Mouse (Mus musculus): ENCODE measurements around the gene Abcc4.

The Abcc4 gene

DNA sequence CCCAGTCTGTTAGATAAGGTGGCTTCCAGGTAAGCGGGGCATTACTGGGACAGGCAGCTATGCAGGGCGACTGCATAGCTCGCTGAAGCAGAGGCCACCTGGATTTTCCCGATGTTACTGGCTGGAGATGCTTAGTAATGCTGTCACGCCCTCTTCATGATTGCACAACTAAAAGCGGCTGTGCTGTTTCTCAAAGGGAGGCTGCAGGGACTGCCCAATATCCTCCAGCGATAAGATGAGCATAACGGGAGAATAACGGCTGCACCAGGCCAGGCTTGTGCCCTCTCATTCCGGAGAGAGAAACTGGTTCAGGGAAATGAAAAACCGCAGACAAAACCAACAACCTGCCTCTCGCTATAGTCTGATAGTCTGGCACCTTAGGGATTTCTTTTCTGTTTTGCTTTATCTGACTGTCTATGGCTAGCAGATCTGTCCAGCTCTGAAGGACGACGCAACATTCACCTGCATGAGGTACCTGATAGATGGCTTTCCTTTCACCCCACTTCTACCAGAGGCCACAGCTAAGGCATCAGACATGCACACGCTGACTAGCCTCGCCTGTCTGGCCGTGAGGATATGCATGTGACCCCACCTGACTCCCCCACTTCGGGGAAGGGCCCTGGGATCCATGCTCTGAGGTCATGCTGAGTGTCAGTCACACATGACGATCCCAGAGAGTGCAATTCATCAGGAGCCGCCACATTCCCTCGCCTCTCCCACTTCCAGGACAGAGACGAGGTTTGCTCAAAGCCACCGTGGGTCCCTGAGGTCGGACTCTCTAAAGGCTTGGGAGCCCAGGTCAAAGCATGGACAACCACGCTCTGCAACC lies 67.4 kb downstream of the Abcc4 start:
- CTCF ChIA-PET = no interaction called here

DNA sequence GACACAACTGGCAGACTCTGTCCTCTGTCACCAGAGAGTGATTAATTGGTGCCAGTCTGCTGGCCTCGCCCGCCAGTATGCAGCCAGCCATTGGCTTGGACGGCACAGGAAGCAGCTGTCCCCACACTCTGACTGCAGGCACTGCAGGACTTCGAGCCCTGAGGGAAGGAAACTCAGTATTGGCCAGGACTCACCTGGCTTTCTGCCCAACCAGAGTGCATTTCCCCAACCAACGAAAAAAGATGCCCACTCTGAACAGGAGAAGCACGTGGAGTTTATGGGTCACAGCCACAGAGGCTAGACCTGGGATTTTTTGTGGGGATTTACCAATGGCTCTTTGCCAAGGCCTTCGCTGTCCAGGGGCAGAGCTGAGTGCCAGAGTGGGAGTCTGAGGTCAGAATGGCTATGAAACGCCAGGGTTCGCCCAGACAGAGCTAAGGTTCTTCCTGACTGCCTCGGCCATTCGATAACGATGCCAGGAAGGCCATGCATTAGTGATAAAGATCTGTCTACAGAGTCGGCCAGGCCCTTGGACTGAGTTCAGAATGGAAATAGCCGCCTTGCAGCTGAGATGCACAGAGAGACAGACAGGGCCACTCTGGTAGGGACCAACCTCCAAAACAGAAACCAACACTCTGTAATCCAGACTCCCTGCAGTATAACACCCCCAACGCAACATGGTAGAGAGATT lies 70.4 kb downstream of the Abcc4 start:
- CTCF ChIA-PET = no interaction called here

DNA sequence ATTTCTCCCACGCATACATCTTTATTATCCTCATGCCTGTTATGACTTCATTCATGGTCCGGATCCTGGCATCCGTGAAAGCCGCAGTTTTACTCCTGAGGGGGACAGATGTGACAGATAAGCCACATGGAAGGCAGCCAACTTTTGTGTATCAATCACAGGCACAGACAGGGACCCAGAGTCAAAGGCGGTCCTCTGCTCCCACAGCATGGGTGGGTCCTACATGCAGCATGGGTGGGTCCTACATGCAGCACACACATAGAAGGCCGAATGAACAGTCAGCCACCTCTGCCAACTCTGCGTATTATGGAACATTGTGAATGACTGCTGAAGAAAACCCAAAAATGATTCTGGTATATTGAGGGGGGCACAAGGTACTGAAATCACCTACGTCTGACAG lies 76.4 kb downstream of the Abcc4 start:
- CTCF ChIA-PET = no interaction called here

DNA sequence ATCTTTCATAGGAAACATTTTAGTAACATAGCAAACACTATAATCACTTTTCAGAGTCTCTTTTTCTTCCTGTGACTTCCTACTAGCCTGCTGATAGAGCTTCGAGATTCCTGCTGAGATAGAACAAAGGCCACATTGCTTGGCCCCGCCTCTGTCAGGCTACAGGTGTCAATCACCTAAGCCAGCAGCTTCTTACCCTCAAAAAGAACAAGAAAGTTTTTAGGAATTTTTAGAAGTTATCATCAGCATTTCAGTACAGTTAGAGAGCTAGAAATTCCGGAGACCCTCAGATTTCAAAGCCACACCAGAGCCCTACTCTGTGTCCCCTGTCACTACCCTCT lies 84.6 kb downstream of the Abcc4 start:
- CTCF ChIA-PET = no interaction called here

DNA sequence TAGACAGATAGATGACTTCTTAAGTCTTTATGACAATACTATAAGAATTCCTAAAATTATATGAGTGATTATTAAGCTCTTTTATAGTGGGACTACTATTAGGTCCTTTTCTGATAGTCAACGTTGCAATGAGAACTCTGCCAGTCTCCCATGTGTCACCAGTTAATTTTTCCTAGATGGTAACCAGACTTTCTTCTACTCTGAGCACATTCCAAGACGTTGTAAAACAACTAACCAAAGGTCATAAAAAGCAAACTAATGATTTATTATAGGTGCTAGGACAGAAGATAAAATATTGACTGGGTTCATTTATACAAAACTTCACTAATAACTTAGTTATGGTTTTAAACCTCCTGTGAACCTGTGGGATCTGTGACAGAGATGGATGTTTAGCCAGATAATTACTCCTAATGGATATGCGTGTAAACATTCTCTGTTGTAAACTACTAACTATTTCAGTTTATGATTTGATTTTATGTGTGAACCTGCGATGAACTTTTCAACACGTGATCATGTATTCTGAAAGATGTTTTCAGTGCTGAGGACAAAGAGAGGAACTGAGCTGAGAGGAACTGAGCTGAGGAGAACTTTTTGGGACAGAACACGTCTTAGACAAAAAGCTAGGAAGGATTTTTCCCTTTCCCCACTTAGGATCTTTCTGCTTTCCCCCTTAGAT lies 85.1 kb downstream of the Abcc4 start:
- CTCF ChIA-PET = interaction anchor here (0.6 kb wide), 1 partner anchor 32 kb away, joined by 13 read pairs; no protein-coding TSS in a partner anchor

DNA sequence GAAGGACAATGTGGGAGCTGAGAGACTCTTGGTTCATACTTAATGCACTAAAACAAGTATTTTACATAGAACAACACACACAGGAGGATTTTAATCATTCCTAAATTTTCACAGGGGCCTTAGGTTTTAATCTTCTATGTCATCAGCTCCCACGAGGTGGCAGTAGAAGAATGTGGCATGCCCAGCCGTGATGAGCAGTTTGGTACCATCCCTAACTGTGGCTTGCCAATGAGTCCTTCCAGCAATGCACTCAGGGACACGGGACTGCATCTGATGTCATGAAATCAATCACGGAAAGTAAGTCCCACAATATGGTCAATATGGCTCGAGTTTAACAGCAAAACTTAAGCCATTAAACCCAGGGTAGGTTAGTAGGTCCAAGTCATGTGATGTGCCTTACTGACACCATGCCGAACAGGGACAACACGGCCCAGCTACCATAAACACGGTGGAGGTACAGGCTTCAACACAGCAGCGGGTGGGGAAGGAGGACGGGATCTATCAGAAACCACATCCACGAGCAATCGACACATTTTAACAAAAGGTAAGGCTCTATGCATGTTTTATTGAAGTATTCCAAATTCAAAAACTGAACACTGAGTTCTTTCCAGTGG lies 89.2 kb downstream of the Abcc4 start:
- CTCF ChIA-PET = interaction anchor here (1.3 kb wide), 1 partner anchor 151 kb away, joined by 4 read pairs; no protein-coding TSS in a partner anchor

DNA sequence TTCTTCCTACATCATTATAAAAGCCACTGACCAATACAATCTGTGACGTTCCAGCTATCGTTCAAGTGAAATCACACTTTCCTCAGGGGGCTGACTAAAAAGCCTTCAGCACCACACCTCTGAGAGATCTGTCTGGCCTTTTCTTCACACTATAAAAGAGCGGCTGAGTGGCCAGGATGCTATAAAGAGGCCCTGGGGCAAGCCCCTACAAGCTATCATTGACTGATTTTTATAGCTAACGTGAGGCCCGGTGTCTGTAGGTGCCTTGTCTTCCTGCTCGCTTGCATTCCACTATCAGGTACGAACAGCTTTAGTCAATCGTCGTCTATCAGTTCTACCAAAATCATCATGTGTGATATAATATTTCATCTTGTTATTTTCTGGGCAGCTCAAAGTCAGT lies 92.3 kb downstream of the Abcc4 start:
- CTCF ChIA-PET = no interaction called here

DNA sequence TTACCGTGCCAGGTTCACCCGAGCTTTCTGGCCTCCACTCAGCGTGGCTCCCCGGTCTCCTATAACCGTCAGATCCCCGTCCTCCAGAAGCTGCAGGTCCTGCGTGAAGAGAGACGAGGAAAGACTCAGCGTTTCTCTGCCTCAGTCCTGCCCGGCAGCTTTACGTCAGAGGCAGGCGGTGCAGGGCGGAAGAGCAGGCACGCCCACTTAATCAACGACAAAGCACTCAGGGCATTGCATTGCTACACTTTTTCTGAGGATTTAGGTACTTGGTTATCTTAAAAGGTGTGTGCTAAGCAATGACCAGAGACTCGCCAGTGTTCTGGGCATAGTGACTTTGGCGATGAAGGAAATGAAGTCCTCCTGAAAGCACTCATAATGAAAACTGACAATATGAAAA lies 94.3 kb downstream of the Abcc4 start:
- CTCF ChIA-PET = no interaction called here

DNA sequence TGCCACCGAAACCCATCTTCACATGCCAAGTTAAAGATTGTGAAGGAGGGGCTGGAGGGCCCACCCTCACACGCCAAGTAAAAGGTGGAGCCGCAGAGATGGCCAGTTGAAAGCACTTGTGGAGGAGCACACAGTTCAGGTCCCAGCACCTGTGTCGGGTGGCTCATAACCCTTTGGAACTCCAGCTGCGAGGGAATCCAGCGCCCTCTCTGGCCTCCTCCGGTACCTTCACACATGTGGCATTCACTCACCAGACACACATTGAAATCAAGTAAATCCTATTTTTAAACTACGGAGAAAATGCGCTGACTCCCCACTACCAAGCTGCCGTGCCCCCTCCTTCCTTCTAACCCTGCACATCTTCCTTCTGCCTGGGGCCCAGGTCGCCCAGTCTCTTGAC lies 95.2 kb downstream of the Abcc4 start:
- CTCF ChIA-PET = no interaction called here

DNA sequence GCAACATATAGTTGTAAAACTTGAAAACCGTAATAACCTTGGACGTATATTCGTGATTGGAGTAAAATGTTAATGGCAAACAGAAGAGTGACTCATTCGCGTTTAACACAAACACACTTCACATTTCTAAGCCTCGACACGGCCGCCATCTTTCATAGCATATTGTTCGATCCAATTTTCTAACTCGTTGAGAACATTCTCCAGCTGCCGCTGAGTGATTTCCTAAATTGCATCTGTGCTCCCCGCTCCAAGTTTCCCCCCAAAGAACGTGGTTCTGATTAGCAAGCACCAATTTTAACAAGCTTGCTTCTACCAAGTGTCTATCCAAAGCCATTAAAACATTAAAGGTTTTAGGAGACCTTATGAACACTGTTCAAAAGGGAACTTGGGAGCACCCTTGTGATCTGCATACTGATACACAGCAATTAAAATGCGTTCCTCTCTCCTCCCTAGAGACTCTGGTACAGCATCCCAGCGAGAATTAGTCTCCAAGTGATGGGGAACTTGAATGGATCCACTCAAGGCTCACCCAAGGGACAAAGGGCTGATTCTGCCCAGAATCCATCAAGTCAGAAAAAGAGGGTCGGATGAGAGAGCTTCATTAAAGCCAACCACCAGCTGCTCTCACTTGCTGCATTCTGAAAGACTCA lies 97.1 kb downstream of the Abcc4 start:
- CTCF ChIA-PET = no interaction called here

DNA sequence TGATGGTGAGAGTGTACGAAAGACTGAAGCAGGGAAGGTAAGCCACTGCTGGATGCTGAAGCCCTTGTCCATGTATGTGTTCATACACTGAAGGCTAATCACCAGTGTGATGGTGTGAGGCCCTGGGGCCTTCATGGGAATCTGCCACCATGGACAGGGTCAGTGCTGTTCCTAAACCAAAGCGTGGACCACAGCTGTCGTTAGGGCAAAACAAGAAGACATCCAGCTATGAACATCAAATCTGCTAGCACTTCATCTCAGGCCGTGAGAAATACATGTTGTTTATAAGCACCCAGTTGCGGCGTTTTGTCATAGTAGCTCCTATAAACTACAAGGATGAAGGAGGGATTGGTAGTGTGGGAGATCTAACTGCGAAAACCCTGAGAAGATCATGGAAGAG lies 97.7 kb downstream of the Abcc4 start:
- CTCF ChIA-PET = no interaction called here

DNA sequence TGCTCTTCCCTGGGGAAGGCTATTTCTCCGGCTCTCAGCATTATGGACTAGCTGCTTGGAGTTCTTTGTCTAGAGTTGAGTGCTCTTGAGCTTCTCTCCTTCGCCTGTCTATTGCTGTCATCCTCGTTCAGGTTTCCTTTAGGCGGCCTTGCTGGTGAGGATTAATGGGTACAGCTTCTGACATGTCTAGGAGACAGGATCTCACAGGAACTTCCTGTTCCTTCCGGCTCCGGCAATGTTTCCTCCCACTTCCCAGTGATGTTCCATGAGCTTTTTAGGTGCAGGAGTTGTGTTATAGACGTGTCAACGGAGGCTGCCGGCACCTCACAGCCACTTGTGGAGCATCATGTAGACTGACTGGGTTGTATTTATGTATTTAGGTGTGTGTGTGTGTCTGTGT lies 99.5 kb downstream of the Abcc4 start:
- CTCF ChIA-PET = no interaction called here

DNA sequence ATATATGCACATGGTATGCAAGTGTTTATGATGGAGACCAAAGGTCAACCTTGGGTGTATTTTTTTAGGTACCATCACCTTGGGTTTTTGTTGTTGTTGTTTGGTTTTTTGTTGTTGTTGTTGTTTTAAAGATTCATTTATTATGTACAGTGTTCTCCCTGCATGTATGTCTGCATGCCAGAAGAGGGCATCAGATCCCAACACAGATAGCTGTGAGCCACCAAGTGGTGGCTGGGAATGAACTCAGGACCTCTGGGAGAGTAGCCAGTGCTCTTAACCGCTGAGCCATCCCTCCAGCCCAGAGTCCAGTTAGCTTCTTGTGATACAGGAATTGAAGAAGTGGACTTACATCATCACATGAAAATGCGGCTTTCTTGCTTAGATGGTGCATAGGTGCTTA lies 101.1 kb downstream of the Abcc4 start:
- CTCF ChIA-PET = no interaction called here

DNA sequence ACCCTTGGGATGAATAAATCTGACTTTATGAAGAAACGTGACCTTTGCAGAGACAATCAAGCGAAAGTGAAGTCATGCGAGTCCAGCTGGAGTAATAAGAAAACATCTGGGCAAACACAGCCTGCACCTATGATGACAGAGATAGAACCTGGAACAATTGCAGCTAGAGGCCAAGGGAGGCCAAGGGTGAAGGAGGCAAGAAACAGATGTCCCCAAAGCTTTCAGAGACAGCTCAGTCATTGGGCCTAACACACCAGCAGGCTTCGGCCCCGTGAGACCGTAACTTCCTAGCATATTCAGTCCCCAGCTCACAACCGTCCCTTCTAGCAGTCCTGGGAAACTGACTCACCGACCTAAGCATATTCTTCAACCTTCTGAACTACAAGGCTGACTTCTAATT lies 104.0 kb downstream of the Abcc4 start:
- CTCF ChIA-PET = no interaction called here

DNA sequence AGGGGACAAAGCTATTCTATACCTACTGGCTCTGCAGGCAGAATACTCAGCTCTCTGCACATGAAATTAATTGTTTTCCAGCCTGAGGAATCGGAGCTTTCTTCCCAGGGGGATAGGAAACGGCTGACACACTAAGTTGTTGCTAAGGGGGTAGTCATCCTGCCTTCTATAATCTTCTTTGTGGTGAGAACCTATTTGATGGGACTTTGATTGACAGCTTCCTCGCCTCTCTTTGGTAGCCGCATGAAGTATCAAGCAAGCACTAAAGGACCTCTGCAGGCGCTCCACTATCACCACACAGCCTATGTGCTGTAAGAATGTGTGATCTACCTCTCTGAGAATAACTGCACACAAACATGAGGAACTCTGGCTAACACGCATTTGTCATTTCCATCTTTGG lies 105.3 kb downstream of the Abcc4 start:
- CTCF ChIA-PET = no interaction called here

DNA sequence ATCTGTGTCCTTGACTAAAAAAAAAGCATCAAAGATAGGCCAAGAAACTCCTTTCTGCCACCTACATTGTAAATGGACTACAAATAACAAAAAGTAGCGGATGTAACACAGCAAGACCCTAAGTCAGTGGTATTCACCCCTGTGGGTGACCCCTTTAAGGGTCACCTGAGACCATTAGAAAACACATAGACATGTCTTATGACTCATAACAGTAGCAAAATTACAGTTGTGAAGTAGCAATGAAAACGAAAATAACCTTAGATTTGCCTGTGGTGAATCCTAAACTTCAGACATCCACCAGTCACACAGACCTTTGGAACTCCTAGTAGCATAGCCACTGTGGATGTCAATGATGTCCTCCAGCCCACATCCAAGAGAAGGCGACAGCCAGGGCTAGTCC lies 107.3 kb downstream of the Abcc4 start:
- CTCF ChIA-PET = no interaction called here

DNA sequence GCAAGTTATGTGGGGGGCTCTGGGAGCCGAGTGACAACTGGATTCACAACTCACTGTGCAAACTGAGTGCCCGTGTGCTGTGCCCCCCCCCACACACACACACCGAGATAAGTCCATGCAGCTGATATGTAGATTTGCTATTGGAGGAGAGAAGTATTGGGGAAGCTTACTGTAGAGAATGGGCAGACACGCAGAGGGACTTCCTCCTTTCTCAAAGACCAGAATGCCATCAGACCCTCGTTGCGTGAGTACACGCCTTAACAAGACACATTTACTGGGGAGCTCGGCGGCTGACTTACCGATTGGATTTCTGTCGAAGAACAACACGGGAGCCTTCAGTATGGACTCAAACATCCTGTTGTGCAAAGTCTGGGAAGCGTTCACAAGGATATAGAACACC lies 111.6 kb downstream of the Abcc4 start:
- CTCF ChIA-PET = no interaction called here

DNA sequence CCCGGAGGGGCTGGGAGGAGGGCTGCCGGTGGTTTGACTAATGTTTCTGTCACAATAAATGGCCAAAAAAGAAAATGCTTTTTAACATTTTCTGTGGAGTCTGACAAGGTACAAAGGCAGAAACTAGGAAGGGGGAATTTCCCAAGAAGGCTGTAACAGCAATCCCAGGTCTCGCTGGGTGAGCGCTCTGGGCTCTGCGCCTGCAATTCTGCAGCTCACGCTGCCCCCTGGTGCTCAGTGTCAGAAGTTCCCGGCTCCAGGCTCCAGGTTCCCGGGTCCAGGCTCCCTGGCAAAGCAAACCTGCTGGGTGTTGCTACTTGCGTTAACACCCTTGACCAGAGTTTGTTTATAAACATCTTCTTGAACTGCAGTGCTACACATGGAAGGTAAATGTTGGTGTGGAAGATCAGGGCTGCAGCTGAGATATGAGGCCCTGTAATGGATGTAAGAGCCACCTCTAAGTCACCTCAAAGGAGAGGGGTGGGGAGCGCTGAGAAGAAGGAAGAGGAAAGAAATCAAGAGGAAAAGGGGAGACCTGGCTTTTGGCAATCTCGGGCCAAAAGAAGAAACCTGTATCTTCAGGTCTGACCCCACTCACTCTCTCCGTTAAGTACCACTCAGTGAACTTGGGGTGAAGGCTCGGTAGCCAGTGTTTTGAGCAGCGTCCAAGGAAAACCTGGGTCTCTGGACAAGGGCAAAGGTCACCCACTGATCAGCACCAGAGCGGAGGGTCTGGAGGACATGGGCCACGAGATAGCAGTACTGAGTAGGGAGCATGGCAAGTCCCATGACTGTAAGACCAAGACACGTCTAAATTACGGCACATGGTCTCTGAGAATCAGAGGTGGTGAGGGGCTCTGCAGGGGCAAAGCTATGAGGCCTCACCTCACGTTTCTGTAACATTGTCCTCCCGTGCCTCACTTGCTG lies 114.3 kb downstream of the Abcc4 start:
- CTCF ChIA-PET = no interaction called here

DNA sequence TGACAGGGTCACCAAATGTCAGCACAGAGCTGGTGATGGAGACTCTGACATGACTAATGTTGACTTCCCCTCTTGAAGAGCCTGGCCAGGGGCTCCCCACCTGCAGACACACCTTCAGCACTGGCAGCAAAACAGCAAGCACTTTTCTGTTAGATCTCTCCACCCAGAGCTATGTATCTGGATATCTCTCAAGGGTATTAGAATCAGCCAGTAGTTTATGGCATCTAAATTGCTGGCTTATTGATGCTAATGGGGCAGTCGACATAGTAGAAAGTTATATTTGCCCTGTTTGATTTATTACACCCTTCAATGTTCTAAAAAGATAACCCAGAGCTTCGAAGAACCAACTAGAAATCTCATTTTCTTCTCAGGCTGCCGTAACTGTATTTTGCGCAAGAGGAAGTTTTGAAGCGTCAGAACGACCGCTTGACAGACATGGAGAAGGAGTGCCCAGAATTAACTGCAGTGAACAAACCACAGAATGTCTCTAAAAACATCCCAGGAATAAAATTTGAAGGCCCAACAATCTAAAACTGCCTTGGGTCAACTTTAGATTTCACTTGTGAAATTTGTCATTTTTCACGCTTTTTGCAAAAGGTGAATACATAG lies 123.6 kb downstream of the Abcc4 start:
- CTCF ChIA-PET = no interaction called here

DNA sequence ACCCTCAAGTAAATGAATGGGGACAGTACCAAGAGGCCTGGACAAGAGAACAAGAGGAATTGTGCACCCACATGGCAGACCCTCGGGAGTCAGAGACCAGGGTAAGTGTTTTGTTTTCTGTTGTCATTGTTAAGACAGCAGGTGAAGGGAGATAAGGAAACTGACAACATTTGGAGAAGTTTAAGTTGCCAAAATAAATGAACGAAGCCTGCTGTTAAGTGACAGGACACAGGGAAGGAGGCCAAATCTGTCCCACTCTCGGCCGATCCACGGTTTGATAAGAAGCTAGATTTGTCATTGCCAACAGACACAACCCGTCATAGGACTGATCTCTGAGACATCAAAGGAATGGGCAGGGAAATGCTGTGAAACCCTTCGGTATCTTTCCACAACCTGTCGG lies 124.3 kb downstream of the Abcc4 start:
- CTCF ChIA-PET = no interaction called here

Measured in spleen, embryonic (tissue).